Mouse (Mus musculus) cerebral cortex, adult 2 months (tissue): ENCODE results near the gene Pla2g1b.

ENCODE experiments used
- WGBS: fragments of 180-500 bp; shearing (Covaris S2); methylation state at CpG from one replicate; pipeline ENCODE4 v1.1.7; 2018; 5-methylcytosine and 5-hydroxymethylcytosine counted together

Pla2g1b gene

DNA sequence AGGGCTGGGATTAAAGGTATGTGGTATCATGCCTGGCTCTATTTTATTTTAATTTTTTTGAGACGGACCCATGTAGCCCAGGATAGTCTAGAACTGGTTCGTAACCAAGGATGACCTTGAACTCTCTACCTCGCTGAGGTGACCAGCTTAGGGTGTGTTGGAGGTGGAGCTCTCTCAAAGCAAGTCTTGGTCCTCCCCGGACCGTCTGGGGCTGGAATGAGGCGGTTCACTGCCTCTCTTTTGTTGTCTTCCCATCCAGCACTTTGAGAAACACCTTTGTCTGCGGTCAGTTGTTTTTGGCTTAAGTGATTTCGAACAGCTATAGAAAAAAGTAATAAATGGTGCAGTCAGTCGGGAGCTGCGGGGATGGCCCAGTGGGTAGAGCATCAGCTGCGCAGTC is 21.9 kb upstream of the Pla2g1b start:
- 89% methylated on average over 11 of the region's 11 CpGs for WGBS

DNA sequence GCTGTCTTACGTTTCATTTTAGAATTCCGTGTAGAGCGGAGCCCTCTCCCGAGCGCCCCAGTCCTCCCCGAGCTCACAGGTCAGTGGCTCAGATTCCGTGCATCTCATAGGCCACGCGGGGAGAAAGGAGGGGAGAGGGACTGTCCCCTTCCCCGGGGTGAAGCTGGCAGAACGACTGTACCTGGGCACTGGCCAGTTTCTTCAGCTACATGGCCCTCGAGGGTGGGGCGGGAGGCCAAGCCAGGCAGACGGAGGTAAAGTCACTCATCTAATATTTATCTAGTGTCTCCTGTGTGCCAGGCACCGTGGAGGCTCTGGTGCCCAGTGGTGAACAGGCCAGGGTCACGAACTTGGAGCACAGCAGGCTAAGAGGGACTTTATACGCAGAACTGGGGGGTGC is 19.0 kb upstream of the Pla2g1b start:
- WGBS, result 78% methylated on average over 17 of the region's 17 CpGs

DNA sequence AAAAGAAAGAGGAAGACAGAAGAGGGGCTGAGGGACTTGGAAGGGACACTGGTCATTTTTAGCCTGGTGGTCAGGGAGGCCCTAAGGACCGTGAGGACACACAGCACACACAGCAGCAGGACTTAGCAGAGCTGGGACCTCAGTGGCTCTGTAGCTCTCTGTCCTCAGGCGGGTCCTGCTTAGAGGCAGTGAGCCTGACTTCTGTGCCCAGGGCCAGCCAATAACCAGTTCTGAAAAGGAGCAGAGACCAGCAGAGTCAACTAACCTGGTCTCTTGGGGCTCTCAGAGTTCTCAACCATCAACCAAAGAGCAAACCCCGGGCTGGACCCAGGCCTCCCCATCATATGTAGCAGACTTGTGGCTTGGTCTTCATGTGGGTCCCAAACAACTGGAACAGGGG is 16.8 kb upstream of the Pla2g1b start:
- 92% methylated on average over 3 of the region's 3 CpGs for WGBS

DNA sequence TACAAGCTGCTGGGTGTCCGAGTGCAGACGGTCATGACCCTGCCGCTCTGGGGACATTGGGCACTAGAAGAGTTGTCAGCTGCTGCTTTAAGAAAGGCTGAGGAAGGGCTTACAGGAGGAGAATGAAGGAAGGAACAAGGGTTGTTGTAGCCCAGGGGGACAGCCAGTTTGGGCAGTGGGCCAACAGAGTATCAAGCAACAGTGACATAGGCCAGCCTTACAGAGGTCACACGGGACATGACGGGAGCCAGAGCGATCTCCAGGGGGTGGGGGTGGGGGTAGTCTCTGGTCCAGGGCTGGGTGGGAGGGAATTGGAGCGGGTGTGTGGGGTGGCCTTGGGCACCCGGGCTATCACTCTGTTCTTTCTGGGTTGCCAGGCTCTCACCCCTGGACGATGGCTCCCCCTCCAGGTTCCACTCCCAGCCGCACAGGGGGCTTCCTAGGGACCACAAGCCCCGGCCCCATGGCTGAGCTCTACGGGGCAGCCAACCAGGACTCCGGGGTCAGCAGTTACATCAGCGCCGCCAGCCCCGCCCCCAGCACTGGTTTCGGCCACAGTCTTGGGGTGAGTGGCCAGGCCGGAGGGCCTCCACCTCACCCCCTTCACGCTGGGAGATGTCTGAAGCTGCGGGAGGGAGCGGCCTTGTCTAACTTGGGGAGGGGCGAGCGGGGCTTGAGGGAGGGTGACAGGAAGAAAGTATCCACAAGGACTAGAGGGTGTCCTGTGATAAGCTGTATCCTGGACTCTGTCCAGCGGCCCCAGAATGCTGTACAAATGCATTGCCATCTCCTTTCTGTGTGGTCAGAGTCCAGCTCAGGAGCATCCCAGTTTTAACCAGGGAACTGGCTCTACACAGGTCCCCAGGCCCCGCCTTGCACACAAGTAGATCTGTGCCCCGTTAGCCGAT is 15.4 kb upstream of the Pla2g1b start:
- 89% methylated on average over 27 of the region's 27 CpGs for WGBS

DNA sequence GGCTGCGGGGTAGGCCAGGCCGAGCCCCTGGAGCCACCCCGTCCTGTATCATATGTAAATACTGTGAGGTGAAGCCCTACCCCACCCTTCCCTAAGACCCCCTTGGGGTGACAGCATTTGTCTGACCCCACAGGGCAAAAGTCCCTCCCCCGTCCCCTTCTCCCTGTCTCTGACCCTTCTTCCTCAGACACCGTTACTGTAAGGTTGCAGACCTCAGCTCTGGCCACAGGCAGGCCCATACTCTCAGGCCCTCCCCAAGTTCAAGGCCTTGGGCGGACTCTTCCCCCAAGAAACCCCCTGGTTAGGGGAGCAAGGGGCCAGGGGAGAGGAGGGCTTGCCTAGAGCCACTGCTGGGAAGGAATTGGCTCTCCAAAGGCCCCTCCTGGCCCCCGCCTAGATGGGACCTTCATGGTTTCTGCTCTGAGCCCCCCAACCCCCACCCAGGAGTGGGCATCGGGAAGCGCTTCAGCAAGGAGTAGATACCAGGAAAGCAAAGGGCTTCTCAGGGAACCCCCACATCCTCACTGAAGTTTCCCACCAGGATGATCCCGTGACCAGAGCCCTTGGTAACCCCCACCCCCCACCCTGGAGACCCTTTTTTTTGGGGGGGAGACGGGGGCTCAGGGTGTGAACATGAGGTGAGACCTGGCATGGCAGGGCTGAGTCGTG is 11.5 kb upstream of the Pla2g1b start:
- WGBS, result 85% methylated on average over 12 of the region's 12 CpGs

DNA sequence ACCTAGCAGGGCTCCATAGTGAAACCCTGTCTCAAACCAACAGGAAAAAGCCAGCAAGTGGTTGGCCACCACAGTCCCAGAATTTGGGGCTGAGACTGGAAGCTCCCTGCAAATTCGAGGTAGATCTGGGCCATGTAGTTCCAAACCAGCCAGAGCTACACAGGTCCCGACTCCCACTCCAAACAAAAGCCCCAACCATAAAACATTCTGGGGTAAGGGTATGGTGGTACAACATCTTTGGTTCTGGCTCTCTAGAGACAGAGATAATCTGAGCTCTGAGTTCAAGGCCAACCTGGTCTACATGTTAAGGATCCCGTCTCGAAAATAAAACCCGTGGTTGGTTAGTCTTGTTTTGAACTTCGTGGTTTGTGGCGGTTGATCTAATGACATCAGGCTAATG is 10.2 kb upstream of the Pla2g1b start:
- WGBS, result 81% methylated on average over 7 of the region's 7 CpGs

DNA sequence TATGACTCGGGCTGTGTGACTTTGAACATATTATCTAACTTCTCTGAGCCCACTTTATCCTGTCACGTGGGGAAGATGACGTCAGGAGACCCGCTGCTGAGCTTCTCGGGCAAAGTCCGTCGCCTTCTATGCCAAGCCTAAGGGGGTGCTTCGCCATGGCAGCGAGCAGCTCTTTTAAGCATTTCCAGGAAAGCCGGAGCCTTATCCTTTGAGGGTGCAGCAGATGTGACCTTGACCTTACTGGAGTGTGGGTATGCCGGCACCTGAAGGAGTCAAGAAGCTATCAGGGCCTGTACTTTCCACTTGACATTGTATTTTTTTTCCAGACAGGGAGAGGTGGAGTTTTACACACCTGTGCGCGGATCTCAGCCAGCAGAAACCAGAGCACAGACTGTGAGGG is 7.1 kb upstream of the Pla2g1b start:
- WGBS, result 74% methylated on average over 13 of the region's 13 CpGs

DNA sequence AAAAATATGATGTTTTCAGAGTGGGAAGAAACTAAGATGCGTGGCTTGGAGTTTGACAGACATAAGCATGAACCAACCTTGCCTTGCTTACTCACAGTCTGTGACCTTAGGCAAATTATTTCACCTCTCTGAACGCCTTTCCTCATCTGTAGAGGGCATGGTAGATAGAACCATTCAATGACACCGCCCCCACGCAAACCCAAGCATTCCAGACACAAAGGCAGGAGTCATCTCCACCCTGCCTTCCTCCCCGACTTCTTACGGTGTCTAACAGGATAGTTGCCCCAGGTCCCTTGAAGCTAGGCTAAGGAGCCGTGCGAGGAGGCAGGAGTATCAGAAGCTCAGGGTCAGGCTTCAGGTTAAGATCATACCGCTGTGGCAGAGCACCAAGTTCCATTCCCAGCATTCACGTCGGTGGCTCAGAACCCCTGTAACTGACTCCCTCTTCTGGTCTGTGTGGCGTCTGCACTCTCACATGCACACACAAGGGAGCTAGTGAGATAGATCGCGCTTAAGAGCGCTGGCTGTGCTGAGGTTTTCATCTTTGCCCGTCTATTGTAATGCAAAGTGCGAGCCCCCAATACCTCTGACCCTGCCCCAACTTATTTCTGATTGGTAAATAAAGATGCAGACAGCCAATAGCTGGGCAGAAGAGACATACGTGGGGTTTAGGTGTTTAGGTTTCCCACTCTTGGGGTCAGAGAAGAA is 1.5 kb upstream of the Pla2g1b start:
- 81% methylated on average over 18 of the region's 18 CpGs for WGBS

DNA sequence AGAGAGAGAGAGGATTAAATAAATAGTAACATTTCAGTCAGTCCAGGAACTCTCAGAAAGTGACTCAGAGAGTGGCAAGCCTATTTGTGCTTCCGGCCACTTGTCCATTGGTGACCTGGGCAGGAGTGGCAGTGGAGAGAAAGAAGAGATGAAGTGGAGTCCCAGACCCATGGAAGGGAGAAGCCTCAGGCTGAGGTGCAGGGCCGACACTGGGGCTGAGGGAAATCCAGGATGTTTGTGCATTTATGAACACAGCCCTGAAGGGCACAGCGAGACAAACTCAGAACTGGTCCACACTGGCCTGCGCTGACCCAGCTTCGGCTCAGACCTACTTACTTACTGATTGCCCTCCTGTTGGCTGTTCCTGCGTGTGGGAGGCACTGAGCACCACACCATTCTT is 3.7 kb downstream of the Pla2g1b start:
- 78% methylated on average over 6 of the region's 6 CpGs for WGBS

DNA sequence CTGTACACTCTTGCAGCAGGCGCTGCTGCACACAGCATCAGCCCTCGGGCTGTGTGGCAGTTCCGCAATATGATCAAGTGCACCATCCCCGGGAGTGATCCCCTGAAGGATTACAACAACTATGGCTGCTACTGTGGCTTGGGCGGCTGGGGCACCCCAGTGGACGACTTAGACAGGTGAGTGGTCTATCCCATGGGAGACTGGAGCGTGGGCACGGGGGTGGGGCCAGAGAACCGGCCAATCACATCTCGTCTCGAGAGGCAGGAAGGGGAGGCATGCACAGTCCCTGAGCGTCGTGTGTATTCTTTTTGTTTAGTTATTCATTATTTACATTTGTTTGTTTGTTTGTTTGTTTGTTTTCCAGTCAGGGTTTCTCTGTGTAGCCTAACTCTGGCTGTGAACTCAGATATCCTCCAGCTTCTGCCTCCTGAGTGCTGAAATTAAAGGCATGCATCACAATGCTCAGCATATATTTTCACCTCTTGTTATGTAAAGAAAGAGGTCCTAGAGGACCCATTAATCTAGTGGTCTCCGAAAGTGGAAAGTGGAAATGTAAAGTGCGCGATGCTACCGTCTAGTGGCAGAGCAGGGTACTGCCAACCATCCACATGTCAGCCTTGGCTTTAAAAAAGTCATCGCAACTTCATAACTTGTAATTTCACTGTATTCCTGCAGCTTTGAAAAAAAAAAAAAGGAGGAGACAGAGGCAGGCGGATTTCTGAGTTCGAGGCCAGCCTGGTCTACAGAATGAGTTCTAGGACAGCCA is 4.9 kb downstream of the Pla2g1b start:
- 33% methylated on average over 20 of the region's 20 CpGs for whole genome bisulfite sequencing

DNA sequence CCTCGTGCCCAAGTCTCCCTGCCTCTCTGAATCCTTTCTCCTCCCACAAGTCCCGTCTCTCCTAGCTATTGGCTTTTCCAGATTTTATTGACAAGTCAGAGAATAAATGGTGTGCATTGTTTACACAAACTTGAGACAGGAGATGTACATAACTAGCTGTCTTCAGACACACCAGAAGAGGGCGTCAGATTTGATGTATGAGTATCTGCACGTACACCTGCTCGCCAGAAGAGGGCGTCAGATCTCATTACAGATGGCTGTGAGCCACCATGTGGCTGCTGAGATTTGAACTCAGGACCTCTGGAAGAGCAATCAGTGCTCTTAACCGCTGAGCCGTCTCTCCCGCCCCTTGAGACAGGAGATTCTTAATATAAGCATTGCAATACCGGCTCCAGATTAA is 7.1 kb downstream of the Pla2g1b start:
- WGBS, result 72% methylated on average over 10 of the region's 10 CpGs

DNA sequence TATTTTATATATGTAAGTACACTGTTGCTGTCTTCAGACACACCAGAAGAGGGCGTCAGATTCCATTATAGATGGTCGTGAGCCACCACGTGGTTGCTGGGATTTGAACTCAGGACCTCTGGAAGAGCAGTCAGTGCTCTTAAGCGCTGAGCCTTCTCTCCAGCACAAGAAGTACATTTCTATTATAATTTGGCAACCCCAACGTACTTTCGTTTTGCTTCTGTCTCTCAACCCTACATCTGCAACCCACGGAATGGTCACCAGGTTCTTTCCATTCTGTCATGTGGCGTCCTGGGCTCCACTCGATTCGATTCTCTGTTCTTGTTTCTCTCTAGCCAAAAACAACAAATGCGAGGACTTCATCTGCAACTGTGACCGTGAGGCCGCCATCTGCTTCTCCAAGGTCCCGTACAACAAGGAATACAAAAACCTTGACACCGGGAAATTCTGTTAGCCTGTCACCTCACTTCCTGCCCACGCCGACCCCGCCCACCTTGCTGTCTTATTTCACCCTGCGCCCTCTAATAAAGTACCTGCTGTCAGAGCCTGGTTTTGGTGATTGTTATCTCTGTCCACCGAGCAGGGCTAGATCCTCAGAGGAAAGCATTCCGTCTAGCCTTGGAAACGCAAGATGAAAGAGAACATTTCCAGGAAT is 8.2 kb downstream of the Pla2g1b start:
- 75% methylated on average over 22 of the region's 22 CpGs for WGBS

DNA sequence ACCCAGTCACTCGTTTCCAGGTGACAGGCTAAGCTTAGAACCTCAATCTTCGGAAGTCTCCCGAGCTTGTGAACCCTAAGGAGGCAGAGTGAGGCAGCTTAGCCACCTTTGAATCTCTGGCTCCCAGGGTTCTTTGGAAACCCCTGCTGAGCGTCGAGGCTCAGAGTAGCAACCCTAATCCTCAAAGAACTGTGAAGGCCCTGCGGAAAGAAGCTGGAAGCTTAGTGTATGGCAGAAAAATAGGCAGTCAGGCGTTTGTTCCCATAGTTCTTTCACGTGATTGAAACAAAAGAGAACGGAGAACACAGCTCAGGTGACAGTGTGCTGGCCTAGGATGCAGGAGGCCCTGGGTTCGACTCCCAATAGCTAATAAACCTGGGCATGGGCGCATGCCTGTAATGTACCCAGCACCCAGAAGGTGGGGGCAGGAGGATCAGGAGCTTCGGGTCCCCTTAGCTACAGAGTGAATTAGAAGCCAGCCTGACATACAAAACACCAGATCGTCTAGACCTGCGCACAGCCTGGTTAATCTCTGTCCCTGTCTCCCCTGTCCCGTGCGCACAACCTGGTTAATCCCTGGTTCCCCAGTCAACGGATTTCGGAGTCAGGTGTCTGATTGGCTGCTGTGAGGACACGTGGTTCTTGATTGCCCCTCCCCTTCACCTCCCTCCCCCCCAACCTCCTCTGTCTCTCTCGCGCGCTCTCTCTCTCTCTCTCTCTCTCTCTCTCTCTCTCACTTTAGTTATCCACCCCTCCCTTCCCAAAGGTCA is 9.5 kb downstream of the Pla2g1b start:
- WGBS, result 10% methylated on average over 22 of the region's 22 CpGs

DNA sequence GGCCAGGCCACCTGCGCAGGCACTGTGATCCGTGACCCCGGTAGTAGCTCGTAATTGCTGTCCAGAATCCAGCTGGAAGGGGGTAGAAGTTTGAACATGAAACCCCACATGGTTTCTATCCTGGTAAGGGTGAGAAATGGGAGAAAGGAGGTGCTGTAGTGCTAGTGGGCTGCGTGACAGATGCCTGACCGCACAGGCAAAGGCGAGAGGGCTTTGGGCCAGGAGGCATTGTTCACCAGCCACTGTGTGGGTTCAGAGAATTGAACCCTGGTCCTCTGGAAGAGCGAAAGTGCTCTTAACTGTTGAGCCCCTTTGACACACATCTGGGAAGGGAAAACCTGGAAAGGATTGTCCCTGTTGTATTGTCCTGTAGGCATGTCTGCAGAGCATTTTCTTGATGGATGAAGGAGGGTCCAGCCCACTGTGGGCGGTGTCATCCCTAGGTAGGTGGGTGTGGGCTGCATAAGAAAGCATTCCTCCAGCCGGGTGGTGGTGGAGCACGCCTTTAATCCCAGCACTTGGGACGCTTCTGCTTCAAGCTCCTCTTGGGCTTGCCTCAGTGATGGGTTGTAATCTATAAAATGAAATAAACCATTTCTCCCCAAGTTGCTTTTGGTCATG is 10.2 kb downstream of the Pla2g1b start:
- WGBS, result 40% methylated on average over 12 of the region's 12 CpGs

DNA sequence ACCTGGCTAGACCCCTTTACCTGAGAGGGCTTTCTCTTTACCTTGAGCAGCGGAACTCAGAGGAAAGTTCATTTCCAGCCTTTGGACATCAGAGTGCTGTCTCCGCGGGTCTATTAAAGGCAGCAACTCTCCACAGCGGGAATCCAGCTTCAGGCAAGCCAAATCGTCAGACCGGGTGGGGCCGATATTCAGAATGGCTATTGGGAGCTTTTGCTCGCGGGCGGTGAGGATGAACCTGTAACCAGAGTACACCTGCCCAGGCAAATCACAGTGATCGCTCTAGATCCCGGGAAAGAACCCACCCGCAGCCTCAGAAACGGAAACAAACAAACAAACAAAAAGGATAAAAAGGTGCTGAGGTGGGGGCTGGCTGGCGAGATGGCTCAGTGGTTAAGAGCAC is 13.5 kb downstream of the Pla2g1b start:
- 81% methylated on average over 15 of the region's 15 CpGs for WGBS

DNA sequence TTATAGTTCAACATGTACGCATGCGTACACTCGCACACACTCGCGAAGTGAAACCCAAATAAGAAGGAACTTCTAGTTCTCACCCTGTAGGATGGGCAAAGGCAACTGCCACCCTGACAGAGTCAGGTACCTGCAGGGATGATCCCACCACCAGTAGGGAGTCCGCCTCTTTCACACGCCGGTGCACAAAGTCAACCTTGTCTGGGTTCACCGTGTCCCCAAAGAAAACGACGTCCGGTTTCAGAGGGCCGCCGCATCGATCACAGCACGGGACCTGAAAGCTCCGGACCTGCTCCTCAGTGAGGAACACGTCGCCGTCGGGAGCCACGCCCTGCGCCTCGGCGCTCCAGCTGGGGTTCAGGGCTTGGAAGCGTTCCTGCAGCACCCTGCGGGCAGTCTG is 14.0 kb downstream of the Pla2g1b start:
- 53% methylated on average over 27 of the region's 27 CpGs for WGBS

DNA sequence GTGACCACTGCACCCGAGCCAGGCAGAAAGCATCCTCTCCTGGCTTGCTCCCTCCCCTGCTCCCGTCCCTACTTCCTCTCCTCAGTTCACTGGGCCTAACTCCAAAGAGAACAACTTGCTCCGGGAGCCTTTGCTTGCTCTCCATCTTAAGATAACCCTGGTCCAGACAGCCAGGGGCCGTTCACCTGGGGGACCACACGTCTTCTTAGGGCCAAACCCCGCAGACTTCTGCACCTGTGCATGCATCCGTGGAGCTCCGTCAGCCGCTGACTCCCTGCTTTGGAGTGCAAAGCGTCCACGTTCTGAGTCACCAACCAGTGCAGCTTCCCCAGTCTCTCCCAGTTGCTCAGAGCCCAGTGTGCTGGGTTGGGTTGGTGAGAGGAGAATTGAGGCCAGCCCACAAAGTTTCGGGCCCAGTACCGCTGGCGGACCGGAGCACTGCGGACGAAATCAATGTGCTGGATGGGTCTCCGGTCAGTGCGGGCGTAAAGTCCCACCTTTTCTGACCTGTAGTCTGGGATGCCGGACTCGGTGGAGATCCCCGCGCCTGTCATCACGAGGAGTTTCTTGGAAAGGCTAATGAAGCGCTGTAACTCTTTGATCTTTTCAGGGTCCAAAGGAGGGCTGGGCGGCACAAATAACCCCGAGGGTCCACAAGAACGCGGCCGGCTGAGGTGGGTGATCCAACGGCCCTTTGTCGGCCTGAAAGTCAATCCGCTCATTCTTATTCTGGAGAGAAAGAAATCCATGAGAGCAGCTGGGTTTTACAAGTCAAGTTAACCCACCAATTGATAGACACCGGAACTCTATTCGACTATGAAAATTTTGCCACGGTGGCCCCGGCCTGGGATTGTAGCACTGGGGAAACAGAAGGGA is 16.6 kb downstream of the Pla2g1b start:
- 57% methylated on average over 38 of the region's 38 CpGs for WGBS

DNA sequence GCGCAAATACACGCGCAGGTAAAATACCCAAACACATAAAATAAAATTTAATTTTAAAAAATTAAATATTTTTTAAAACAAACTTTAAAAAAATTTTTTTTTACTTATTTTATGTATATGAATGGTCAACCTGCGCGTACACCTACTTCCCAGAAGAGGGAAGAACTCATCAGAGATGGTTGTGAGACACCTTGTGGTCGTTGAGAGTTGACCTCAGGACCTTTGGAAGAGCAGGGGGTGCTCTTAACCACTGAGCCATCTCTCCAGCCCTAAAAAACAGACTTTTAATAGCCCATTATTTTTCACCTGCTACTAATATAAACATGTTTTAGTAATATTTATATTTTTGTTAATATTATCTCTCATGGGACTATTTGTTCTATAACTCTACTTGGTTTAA is 17.3 kb downstream of the Pla2g1b start:
- WGBS, result 69% methylated on average over 6 of the region's 6 CpGs
